Mouse (Mus musculus) left cerebral cortex, postnatal 25 days (tissue): Measurements from ENCODE around the gene Hc. TPM values are rescaled to one million over a fixed set of nuclear protein-coding genes. Genes with fewer than 3 reads are reported as not detected.

Source experiments
- DNase-seq, 2 experiments: peaks; one replicate each; pipeline ENCODE4 v3.0.0; 2022; ENCODE audit warnings: low spot score in 2 of 2, mixed read lengths in 1 of 2
- intact Hi-C: fragments of 180-260 bp; cut with DNase I; formaldehyde crosslinking; loops from one replicate; pipeline ENCODE4 v1.15.1; 2025
- total RNA-seq, 2 experiments: library from RNA; stranded (reverse); gene quantifications; 2 replicates each; pipeline ENCODE4 v1.2.3; 2021

The Hc gene
- total RNA-seq, 2 experiments from 2014 or later: 0.09 to 0.23 TPM

- intact Hi-C loops: no loop called here
- no peak for DNase-seq
Observed at GRCm38 (mm10) chr2:35063333-35064030, 2.2 kb upstream of the Hc start.

GRCm38 (mm10) chr2:35060897-35061296, 341 bp downstream of the Hc start:
- intact Hi-C loops: no loop called here
- no peak for DNase-seq

- intact Hi-C loops: no loop called here
Observed at GRCm38 (mm10) chr2:35060256-35060655, 982 bp downstream of the Hc start.

GRCm38 (mm10) chr2:35058325-35058724, 2.9 kb downstream of the Hc start:
- intact Hi-C loops: no loop called here
- no peak for DNase-seq

More at GRCm38 (mm10) chr2:35060256-35060655, 982 bp downstream of the Hc start:
- no peak for DNase-seq

- intact Hi-C loops: no loop called here
- DNase-seq: no peak
Observed at GRCm38 (mm10) chr2:35057243-35057642, 4.0 kb downstream of the Hc start.

GRCm38 (mm10) chr2:35048851-35049250, 12.4 kb downstream of the Hc start:
- intact Hi-C loops: no loop called here
- no peak for DNase-seq

GRCm38 (mm10) chr2:35044956-35045355, 16.3 kb downstream of the Hc start:
- peak; percentile 14 to 20 for DNase-seq
- intact Hi-C loops: loop anchor here (2.0 kb wide), 1 partner anchor 64 kb away; the partner anchor contains the start of gene Cntrl

GRCm38 (mm10) chr2:35038580-35039375, 22.5 kb downstream of the Hc start:
- DNase-seq: no peak
- intact Hi-C loops: no loop called here

GRCm38 (mm10) chr2:35024646-35025154, 36.5 kb downstream of the Hc start:
- intact Hi-C loops: no loop called here
- no peak for DNase-seq

GRCm38 (mm10) chr2:35021806-35022205, 39.4 kb downstream of the Hc start:
- intact Hi-C loops: no loop called here
- DNase-seq: no peak

- intact Hi-C loops: no loop called here
- no peak for DNase-seq
Observed at GRCm38 (mm10) chr2:35015861-35016260, 45.4 kb downstream of the Hc start.

- intact Hi-C loops: no loop called here
- no peak for DNase-seq
Observed at GRCm38 (mm10) chr2:35011649-35012048, 49.6 kb downstream of the Hc start.

- intact Hi-C loops: no loop called here
- peak; percentile 43 to 93 for DNase-seq
Observed at GRCm38 (mm10) chr2:34998956-34999355, 62.3 kb downstream of the Hc start.

GRCm38 (mm10) chr2:34996506-34996905, 64.7 kb downstream of the Hc start:
- intact Hi-C loops: no loop called here

GRCm38 (mm10) chr2:34993696-34994356, 67.4 kb downstream of the Hc start:
- intact Hi-C loops: no loop called here

More at GRCm38 (mm10) chr2:34996506-34996905, 64.7 kb downstream of the Hc start:
- DNase-seq: peak; percentile 6 to 53

GRCm38 (mm10) chr2:34992729-34993695, 68.2 kb downstream of the Hc start:
- intact Hi-C loops: no loop called here
- DNase-seq: peak; percentile 26 to 55

More at GRCm38 (mm10) chr2:34993696-34994356, 67.4 kb downstream of the Hc start:
- DNase-seq: no peak

GRCm38 (mm10) chr2:34991966-34992365, 69.3 kb downstream of the Hc start:
- intact Hi-C loops: no loop called here
- no peak for DNase-seq

GRCm38 (mm10) chr2:34989749-34990148, 71.5 kb downstream of the Hc start:
- DNase-seq: no peak
- intact Hi-C loops: no loop called here

GRCm38 (mm10) chr2:34987595-34987994, 73.6 kb downstream of the Hc start:
- DNase-seq: no peak
- intact Hi-C loops: no loop called here
